Mouse (Mus musculus) limb, embryonic 11.5 days (tissue): ENCODE data around the gene Eef1g. TPM values are rescaled to one million over a fixed set of nuclear protein-coding genes. Genes with fewer than 3 reads are reported as not detected.

ENCODE experiments used
- ATAC-seq: fragments of 200-750 bp; cut with Nextera tagmentation; 2 replicates; pipeline ENCODE4 v1.8.0; 2017; ENCODE audit warnings: low read depth; ENCODE audit not compliant: insufficient number of reproducible peaks, low FRiP score, low TSS enrichment
- DNase-seq: peaks from one replicate; pipeline ENCODE4 v3.0.0-alpha.2; 2015; ENCODE audit warnings: low spot score
- H3K27ac ChIP-seq: fragments of 300-500 bp; sonication (generic); replicated peaks from 2 replicates; pipeline ENCODE4 v1.5.1; 2014; ENCODE audit warnings: low read depth, mild to moderate bottlenecking, low read length
- H3K27me3 ChIP-seq: fragments of 300-500 bp; sonication (generic); 2 replicates; pipeline ENCODE4 v1.6.1; 2014; ENCODE audit warnings: mild to moderate bottlenecking, low read length, mixed read lengths; ENCODE audit not compliant: control insufficient read depth, insufficient read depth
- H3K36me3 ChIP-seq: fragments of 300-500 bp; sonication (generic); 2 replicates; pipeline ENCODE4 v1.6.1; 2014; ENCODE audit warnings: mild to moderate bottlenecking, low read length, moderate library complexity, mixed read lengths; ENCODE audit not compliant: control insufficient read depth, insufficient read depth
- H3K4me1 ChIP-seq: fragments of 300-500 bp; sonication (generic); 2 replicates; pipeline ENCODE4 v1.6.1; 2014; ENCODE audit warnings: low read length, mixed read lengths; ENCODE audit not compliant: control insufficient read depth, insufficient read depth
- H3K4me2 ChIP-seq: fragments of 300-500 bp; sonication (generic); 2 replicates; pipeline ENCODE4 v1.6.1; 2014; ENCODE audit warnings: low read depth, mild to moderate bottlenecking, moderate library complexity; ENCODE audit not compliant: severe bottlenecking
- H3K4me3 ChIP-seq: fragments of 300-500 bp; sonication (generic); 2 replicates; pipeline ENCODE4 v1.5.1; 2014; ENCODE audit warnings: low read depth, low read length
- H3K9ac ChIP-seq: fragments of 300-500 bp; sonication (generic); 2 replicates; pipeline ENCODE4 v1.6.1; 2014; ENCODE audit warnings: mild to moderate bottlenecking, low read length
- H3K9me3 ChIP-seq: fragments of 300-500 bp; sonication (generic); 2 replicates; pipeline ENCODE4 v1.6.1; 2016; ENCODE audit warnings: low read length; ENCODE audit not compliant: control insufficient read depth
- WGBS: fragments of 180-500 bp; shearing (Covaris S2); extraction: QIAGEN DNeasy Blood & Tissue Kit; methylation state at CpG from one replicate; pipeline ENCODE4 v1.1.7; 2014; 5-methylcytosine and 5-hydroxymethylcytosine counted together
- polyA plus RNA-seq: library from polyadenylated mRNA; unstranded; fragments of >200 nt; fragmentation: Nextera tagmentation; extraction: Ambion mirVana; gene quantifications from 2 replicates; pipeline ENCODE4 v1.2.1, GENCODE M21; 2014

The Eef1g gene
- polyA plus RNA-seq, 1 experiment from 2014 or later: 588 TPM

GRCm38 (mm10) chr19:8952241-8952640 is 14.6 kb upstream of the Eef1g start:
- no peak overlapping the region for H3K27ac ChIP-seq
- no peak overlapping the region for H3K4me2 ChIP-seq
- H3K9ac ChIP-seq: 0 out of 2 replicates have a peak overlapping the region, but pooled peaks have one; percentile 14
- H3K4me1 ChIP-seq: peaks cover 6% of the 10 kb centered on the region; the same call in 1 of the 2 replicates
- ATAC-seq: no peak
- H3K27me3 ChIP-seq: no peaks in the 10 kb centered on the region
- no peak for DNase-seq
- H3K36me3 ChIP-seq: peaks cover 34% of the 10 kb centered on the region
- WGBS: 95% methylated on average over 9 of the region's 9 CpGs
- H3K4me3 ChIP-seq: no peak overlapping the region
- H3K9me3 ChIP-seq: no peaks in the 10 kb centered on the region

GRCm38 (mm10) chr19:8953135-8954039 is 13.5 kb upstream of the Eef1g start, which contains the start of gene Tut1:
Gene Tut1, plus strand, starts transcription at chr19:8953847.
- 4% methylated on average over 46 of the region's 46 CpGs for WGBS

GRCm38 (mm10) chr19:8954171-8954570 is 12.7 kb upstream of the Eef1g start:
- H3K36me3 ChIP-seq: peaks cover 22% of the 10 kb centered on the region
- WGBS: 11% methylated on average over 9 of the region's 9 CpGs
- peak overlapping the region; percentile 56 for H3K4me3 ChIP-seq
- peak overlapping the region; percentile 10; the same call in 1 of the 2 replicates for H3K27ac ChIP-seq
- no peak for ATAC-seq
- no peak for DNase-seq
- peak overlapping the region; percentile 82 for H3K4me2 ChIP-seq
- no peaks in the 10 kb centered on the region for H3K27me3 ChIP-seq
- no peaks in the 10 kb centered on the region for H3K9me3 ChIP-seq
- H3K9ac ChIP-seq: peak overlapping the region; percentile 71
- H3K4me1 ChIP-seq: peaks cover 6% of the 10 kb centered on the region; the same call in 1 of the 2 replicates

More at GRCm38 (mm10) chr19:8953135-8954039, 13.5 kb upstream of the Eef1g start, which contains the start of gene Tut1:
- DNase-seq (peak; percentile 94), ATAC-seq (peak; percentile 89)
- H3K27me3 ChIP-seq: no peaks in the 10 kb centered on the region
- H3K4me1 ChIP-seq: peaks cover 6% of the 10 kb centered on the region; the same call in 1 of the 2 replicates
- no peaks in the 10 kb centered on the region for H3K9me3 ChIP-seq
- H3K4me2 ChIP-seq: peak within 1 kb of the TSS; percentile 82
- H3K9ac ChIP-seq: peak within 1 kb of the TSS; percentile 71
- H3K4me3 ChIP-seq: peak within 1 kb of the TSS; percentile 56
- peaks cover 26% of the 10 kb centered on the region for H3K36me3 ChIP-seq
- peak within 1 kb of the TSS; percentile 36; the same call in 1 of the 2 replicates for H3K27ac ChIP-seq

- Histone ChIP-seq H3K36me3 (peaks cover 35% of the 10 kb centered on the region), H3K4me3 (no peak overlapping the region), H3K4me1 (peaks cover 6% of the 10 kb centered on the region; the same call in 1 of the 2 replicates), H3K27ac (no peak overlapping the region), H3K27me3 (no peaks in the 10 kb centered on the region), H3K9ac (no peak overlapping the region), H3K4me2 (no peak overlapping the region), H3K9me3 (no peaks in the 10 kb centered on the region)
- DNase-seq (no peak), ATAC-seq (no peak)
- WGBS: 94% methylated on average over 2 of the region's 2 CpGs
Measured at GRCm38 (mm10) chr19:8962256-8962655, 4.6 kb upstream of the Eef1g start.

- 89% methylated on average over 11 of the region's 11 CpGs for WGBS
- H3K4me3 ChIP-seq: no peak overlapping the region
- ATAC-seq (no peak), DNase-seq (no peak)
- H3K4me1 ChIP-seq: peaks cover 6% of the 10 kb centered on the region; the same call in 1 of the 2 replicates
- H3K27me3 ChIP-seq: no peaks in the 10 kb centered on the region
- H3K9ac ChIP-seq: no peak overlapping the region; the same call in 1 of the 2 replicates
- no peak overlapping the region for H3K27ac ChIP-seq
- peaks cover 32% of the 10 kb centered on the region for H3K36me3 ChIP-seq
- peak overlapping the region; percentile 49; the same call in 1 of the 2 replicates for H3K4me2 ChIP-seq
- no peaks in the 10 kb centered on the region for H3K9me3 ChIP-seq
Measured at GRCm38 (mm10) chr19:8965075-8965474, 1.8 kb upstream of the Eef1g start.

- ATAC-seq (no peak), DNase-seq (no peak)
- H3K27me3 ChIP-seq: no peaks in the 10 kb centered on the region
- peaks cover 6% of the 10 kb centered on the region; the same call in 1 of the 2 replicates for H3K4me1 ChIP-seq
- no peak overlapping the region for H3K27ac ChIP-seq
- 82% methylated on average over 8 of the region's 8 CpGs for WGBS
- no peaks in the 10 kb centered on the region for H3K9me3 ChIP-seq
- peak overlapping the region; percentile 62 for H3K9ac ChIP-seq
- peaks cover 36% of the 10 kb centered on the region for H3K36me3 ChIP-seq
- peak overlapping the region; percentile 49 for H3K4me2 ChIP-seq
- H3K4me3 ChIP-seq: peak overlapping the region; percentile 37
Measured at GRCm38 (mm10) chr19:8965771-8966170, 1.1 kb upstream of the Eef1g start.

- peaks cover 38% of the 10 kb centered on the region for H3K36me3 ChIP-seq
- DNase-seq (no peak), ATAC-seq (no peak)
- no peaks in the 10 kb centered on the region for H3K27me3 ChIP-seq
- peak overlapping the region; percentile 49 for H3K4me2 ChIP-seq
- H3K9ac ChIP-seq: peak overlapping the region; percentile 62
- WGBS: 44% methylated on average over 5 of the region's 5 CpGs
- H3K27ac ChIP-seq: peak overlapping the region; percentile 70
- peak overlapping the region; percentile 37 for H3K4me3 ChIP-seq
- no peaks in the 10 kb centered on the region for H3K9me3 ChIP-seq
- peaks cover 6% of the 10 kb centered on the region; the same call in 1 of the 2 replicates for H3K4me1 ChIP-seq
Measured at GRCm38 (mm10) chr19:8966198-8966589, 647 bp upstream of the Eef1g start.

GRCm38 (mm10) chr19:8967373-8967743 is 517 bp downstream of the Eef1g start:
- no peak for DNase-seq
- Histone ChIP-seq H3K9ac (peak overlapping the region; percentile 87), H3K27me3 (no peaks in the 10 kb centered on the region), H3K4me3 (peak overlapping the region; percentile 55), H3K4me2 (peak overlapping the region; percentile 86), H3K27ac (peak overlapping the region; percentile 73), H3K36me3 (peaks cover 41% of the 10 kb centered on the region), H3K9me3 (no peaks in the 10 kb centered on the region), H3K4me1 (peaks cover 6% of the 10 kb centered on the region; the same call in 1 of the 2 replicates)
- WGBS: 0% methylated on average over 8 of the region's 8 CpGs
- ATAC-seq: no peak
